Mouse (Mus musculus) testis, adult 2 months (tissue): Measurements from ENCODE around the gene Actn1.

Source experiments
- CTCF ChIP-seq: fragments of 200-500 bp; IDR thresholded peaks from 2 replicates; pipeline ENCODE4 v1.5.1; 2012; ENCODE audit warnings: low read depth, mild to moderate bottlenecking, inconsistent platforms, low read length, moderate library complexity; ENCODE audit not compliant: control insufficient read depth, insufficient read depth, insufficient replicate concordance
- POLR2A ChIP-seq: fragments of 200-500 bp; IDR thresholded peaks from 2 replicates; pipeline ENCODE4 v1.6.1; 2012; ENCODE audit warnings: low read depth, mild to moderate bottlenecking, inconsistent platforms, low read length, moderate library complexity; ENCODE audit not compliant: control insufficient read depth

DNA sequence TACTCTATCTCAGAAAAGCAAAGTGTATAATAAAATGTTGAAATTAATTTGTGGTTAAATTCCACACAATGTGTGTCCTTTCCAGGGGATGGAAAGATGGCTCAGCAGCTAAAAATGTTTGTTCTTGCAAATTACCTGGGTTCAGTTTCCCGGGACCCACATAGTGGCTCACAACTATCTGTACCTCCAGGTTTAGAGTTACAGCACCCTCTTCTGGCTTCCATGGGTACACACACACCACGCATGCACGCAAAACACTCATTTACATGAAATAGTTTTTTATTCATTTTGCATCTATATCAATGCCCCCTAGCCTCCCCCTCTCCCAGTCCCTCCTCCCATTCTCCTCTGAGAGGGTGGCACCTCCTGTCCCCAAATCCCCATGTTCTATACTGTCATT, 97.7 kb downstream of the Actn1 start:
- TF ChIP-seq CTCF (no peak), POLR2A (no peak)
